Mouse (Mus musculus) adrenal gland, postnatal 4 days (tissue): ENCODE data around the gene Sort1. TPM values are rescaled to one million over a fixed set of nuclear protein-coding genes. Genes with fewer than 3 reads are reported as not detected.
"Not testable (repeated sequence)": the region's sequence is repeated elsewhere in the genome, so short reads cannot be mapped to it uniquely, and the experiment has no call there.

Source experiments
- DNase-seq, 2 experiments: peaks; one replicate each; pipeline ENCODE4 v3.0.0; 2021 to 2022; ENCODE audit warnings: low spot score in 2 of 2, mixed read lengths in 2 of 2
- long read RNA-seq, 2 experiments: library from polyadenylated mRNA; stranded (forward); transcript quantifications; one replicate each; pipeline ENCODE4 v2.0.0; 2021
- total RNA-seq, 2 experiments: library from RNA; stranded (reverse); gene quantifications; 2 replicates each; pipeline ENCODE4 v1.2.3; 2021

Gene Sort1
- 10 to 100 TPM; 31.7 to 32.5 TPM for total RNA-seq
- long read RNA-seq, experiment 1, full-length matches to known transcripts, result 3 of 6 reads
- long read RNA-seq, experiment 1, partial matches to known transcripts, result 0 of 6 reads
- long read RNA-seq, experiment 1, other reads (novel, unspliced or antisense), result 3 of 6 reads
- long read RNA-seq, experiment 2, full-length matches to known transcripts, result 5 of 21 reads
- long read RNA-seq, experiment 2, partial matches to known transcripts, result 2 of 21 reads
- long read RNA-seq, experiment 2, other reads (novel, unspliced or antisense), result 14 of 21 reads

- peak; percentile 53 to 73 for DNase-seq
Observed at GRCm38 (mm10) chr3:108283781-108284601, at the start of gene Sort1. Gene Sort1 (plus strand): TSS chr3:108284082.

DNA sequence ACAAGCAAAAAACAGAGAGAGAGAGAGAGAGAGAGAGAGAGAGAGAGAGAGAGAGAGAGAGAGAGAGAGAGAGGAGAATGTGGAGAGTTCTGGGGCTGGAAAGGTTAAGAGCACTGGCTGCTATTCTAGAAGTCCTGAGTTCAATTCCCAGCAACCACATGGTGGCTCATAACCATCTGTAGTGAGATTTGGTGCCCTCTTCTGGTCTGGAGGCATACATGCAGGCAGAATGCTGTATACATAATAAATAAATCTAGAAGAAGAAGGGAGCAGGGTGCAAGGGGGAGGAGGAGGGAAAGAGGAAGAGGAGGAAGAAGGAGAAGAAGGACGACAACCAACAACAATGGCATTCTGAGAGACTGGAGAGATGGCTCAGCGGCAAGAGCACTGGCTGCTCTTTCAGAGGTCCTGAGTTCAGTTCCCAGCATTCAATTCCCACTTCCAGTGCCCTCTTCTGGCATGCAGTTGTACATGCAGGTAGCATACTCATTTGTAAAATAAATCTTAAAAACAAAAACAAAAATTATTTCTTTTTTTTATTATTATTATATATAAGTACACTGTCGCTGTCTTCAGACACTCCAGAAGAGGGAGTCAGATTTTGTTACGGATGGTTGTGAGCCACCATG lies 46.3 kb upstream of the Sort1 start:
- DNase-seq, result not testable (repeated sequence)

DNA sequence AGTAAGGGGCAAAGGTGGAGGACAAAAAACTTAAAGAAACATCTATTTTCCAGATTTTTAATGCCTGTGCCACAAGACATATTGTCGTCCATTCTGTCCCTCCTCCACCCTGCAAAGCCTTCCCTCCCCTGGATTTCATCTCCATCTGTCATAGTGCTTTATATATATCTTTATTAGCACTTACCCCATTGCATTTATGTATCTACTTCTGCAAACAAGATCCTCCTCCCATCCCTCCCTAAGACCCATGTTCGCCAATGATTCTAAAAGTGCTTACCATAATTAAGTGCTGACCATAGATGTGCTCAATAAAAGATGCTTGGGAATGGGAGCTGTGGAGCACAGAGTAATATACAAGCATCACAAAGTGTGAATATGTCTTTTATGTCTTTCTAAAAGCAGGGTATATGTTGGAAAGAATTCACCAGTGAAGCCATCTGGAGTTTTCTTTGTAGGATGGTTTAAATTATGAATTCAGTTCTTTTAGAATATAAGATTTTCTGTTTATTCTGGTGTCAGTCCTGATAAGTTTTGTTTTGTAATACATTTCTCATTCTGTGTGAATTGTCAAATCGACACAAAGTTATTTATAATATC lies 42.5 kb upstream of the Sort1 start:
- DNase-seq, result no peak

DNA sequence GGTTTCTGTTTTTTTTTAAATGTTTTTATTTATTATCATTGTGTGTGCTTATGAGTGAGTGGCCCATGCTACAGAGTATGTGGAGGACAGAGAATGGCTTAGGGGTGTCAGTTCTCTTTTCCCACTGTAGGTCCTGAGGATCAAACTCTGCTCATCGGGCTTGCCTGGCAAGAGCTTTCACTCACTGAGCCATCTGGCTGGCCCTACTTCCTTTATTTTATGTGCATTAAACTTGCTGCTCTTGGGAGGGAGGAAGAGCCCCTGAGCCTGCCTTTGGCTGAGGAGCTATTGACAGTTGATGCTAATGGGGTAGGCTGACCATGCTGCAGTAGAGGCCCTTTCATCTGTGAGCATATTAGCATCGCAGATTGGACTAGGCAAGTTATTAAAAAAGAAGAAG lies 37.0 kb upstream of the Sort1 start:
- no peak for DNase-seq

DNA sequence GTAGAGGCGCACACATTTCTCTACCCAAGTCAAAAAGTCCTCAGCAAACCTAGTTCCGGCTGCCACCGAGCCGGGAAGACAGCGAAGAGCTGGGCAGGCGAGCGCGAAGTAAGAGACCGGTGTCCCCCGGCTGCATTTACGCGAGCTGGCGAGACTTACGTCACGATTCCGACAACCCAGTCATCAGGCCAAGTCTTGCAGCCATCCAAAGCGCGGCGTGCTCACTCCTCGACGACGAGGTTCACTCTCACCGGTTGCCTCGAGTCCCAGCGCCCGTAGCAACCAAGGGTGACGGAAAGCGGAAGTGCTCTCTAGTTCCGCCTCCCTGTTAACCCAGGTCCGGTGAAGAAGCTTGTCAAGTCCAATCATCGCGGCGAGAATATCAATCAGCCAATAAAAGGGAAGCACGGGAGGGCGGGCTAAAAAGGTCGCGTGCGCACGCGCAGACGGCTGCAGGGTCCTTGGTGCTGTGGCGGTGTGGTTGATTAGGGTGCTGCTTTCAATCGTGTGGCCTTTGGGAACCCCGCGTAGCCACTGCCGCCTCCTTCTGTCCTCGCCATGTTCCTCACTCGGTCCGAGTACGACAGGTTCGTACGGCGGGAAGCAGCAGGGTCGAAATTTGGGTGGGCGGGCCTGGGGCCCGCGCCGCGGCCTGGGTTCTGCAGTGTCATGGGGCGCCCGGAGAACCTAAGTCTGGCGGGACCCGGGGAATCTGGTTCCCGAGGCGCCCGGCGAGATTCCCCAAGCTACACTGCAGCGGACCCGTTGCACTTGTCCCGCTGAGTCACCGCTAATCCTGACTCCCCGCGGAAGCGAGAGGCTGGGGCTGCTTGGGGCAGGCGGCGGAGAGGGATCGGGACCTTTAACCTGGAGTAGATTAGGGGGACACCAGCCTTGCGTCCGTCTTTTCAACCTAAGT lies 26.9 kb upstream of the Sort1 start, which contains the start of gene Psma5:
Psma5 (plus strand) TSS at position 208 of the 919 bp plus-strand sequence.
- DNase-seq, result peak; percentile 86 to 94

GRCm38 (mm10) chr3:108257831-108258500 lies 25.9 kb upstream of the Sort1 start:
- no peak for DNase-seq

- no peak for DNase-seq
Observed at GRCm38 (mm10) chr3:108259319-108259718, 24.6 kb upstream of the Sort1 start.

- DNase-seq, result not testable (repeated sequence)
Observed at GRCm38 (mm10) chr3:108279495-108279894, 4.4 kb upstream of the Sort1 start.

DNA sequence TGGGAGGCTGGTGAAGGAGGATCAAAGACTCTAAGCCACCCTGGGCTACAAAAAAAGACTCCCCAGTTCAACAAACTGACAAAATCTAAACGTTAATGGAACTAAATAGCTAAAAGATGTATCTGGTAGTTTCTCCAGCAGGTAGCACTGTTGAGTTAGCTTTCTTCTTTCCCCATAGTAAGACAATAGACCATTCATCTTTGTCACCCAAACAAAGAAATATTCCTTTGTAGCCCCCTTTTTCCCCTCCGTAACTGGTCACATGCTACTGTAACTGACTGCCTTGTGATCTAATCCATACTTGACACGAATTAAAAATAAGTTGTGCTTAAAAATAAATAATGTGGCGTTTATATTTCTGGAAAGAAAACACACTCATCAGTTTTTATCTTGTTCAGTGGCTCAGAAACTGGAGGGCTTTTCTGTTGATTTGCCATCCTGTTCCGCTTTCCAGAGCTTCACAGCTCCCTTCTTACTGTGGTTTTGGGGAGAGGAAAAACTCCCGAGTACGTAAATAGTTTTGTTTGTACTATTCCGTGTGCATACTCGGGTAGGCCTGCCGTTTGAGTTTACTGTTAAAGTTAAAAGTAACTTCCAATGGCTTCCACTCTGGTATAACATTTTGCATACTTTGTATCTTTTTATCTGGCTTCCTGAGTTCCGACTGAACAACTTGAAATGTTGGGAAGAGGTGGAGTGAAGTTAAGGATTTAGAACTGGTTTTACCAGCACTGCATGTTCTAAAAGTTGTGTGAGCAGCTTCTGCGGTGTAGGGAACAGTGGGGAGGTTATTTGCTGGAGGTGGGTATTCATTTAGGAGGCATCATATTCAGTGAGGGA lies 1.3 kb upstream of the Sort1 start:
- no peak for DNase-seq

DNA sequence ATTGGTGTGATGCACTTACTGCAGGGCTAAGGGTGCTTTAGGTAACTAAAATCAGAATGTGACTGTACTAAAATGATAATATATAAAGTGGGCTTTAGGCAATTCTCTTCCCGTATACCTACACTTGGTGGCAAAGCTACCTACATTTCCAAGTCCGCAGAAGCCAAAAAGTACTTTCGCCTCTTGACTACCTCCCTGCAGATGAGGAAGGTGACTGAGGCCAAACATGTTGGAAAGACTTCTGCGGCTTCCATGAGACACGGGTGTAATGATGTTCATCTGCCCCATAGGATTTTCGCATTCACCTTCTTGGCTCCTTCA lies 681 bp upstream of the Sort1 start:
- DNase-seq, result no peak

- DNase-seq, result no peak
Observed at GRCm38 (mm10) chr3:108285078-108285711, 1.3 kb downstream of the Sort1 start.

DNA sequence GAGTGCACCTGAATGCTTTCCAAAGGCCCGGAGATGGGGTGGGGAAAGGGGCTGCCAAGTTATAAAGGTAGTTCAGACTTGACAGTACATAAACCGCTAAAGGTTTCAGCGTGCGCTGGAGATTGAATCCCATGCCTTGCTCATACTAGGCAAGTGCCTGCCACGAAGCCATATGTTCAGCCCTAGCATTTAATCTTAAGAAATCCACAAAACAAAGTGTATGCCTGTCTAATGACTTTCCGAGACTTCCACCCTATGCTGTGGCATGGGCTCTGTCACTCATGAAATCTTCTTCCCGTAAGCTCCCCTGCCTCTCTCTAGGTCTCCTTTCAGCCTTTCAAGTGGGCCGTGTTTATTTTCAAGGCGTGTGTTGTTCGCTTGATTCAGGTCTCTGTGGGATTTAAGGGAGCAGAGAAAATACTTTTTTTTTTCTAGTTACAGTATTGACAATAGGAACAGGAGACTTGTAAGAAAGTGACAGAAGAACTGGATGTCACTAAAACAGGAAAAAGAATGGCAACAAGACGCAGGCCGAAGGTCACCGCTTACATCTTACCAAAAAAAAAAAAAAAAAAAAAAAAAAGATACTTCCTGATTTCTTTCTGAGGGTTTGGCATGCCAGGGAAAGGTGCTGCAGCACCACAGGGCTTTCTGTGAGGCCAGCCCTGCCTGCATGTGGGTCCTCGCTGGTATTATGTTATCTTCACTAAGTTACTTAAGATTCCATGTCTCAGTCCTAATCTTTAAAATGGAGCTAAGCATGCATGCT lies 3.0 kb downstream of the Sort1 start:
- DNase-seq, result no peak

DNA sequence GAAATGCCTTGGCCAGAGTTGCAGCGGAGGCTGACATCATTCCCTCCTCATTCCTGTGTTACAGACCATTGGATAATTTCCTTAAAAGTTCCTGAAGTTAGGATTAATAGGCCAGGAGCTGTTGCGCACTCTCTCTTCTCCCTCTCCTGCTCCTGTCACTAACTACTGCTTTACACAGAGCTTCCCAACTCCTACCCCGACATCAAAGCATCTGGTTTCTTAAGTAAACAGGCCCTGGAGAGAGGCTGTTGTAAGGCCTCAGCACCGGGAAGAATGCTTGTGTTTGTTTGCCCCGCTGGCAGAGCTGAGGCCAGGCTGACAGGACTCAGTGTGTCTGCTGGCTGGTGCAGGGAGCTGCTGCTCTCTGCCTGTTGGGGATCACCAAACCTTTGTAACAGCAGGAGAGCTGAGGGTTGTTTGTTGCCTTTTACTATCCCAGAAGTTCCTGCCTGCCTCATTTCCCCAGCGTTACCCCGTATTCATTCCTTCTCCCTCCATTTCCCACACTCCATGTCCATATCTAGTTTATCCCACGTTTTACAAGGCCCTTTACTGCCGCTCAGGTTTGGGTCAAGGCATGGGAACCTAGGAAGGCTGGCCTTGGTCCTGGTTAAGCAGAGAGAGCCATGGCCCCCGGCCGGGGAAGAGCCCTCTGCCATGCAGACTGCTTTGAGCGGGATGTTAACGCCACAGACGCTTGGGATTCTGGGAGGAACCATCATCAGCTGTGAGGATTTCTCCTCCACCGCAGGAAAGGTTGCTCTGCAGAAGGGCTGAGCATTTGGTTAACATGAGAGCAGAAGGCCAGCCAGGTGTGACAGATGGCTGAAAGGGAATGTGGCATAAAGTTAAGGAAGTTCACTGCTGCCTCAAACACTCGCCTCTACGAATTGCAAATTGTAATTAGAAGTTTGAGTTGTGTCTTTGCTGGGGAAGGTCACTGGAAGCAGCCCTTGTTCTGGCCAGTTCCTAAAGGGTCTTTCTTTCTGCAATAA lies 4.2 kb downstream of the Sort1 start:
- no peak for DNase-seq

DNA sequence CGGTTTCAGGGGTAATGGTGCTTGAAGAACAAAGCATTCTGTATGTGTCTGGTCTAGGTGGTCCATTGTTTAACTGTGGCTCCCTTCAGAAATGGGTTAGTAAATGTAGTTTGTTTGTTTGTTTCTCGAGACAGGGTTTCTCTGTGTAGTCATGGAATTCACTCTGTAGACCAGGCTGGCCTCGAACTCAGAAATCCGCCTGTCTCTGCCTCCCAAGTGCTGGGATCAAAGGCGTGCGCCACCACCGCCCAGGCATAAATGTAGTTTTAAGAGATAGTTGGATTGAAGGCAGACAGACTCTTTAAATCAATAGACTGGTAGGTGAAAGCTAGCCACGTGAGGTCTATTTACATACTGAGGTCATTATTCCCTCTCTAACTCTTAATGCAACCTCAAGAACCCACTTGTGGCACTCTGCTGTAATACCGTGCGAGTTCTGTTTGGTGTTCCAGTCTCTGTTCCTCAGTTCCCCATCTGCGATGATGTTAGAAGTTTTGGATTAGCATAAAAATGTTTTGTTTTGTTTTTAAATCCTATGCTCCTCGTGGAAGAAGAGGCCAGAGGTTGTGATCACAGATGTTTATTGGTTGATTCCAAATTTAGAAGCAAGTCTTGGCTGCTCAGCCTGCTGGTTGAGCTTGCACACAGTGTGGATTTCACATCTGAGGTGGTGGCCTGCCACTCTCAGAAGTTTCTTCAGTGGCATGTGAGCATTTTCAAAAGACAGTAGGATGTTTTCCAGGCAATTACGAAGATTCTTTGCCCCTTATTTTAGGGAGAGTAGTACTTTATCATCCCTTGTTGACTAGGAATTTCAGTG lies 5.6 kb downstream of the Sort1 start:
- DNase-seq, result no peak

GRCm38 (mm10) chr3:108291036-108291799 lies 7.3 kb downstream of the Sort1 start:
- DNase-seq, result no peak
